Mouse (Mus musculus): ENCODE data around the gene Hmcn1. TPM values are rescaled to one million over a fixed set of nuclear protein-coding genes. Genes with fewer than 3 reads are reported as not detected.

Hmcn1 gene
- total RNA-seq (2015; ENCODE audit: low replicate concordance) (not detected in 2 replicates), total RNA-seq (2017; ENCODE audit: low replicate concordance) (not detected in 2 replicates)

- ATAC-seq (replicated peaks; ENCODE audit: low FRiP score, poor library complexity, severe bottlenecking), result no peak
Observed at GRCm38 (mm10) chr1:150993162-150994064, at the start of gene Hmcn1. Gene Hmcn1, minus strand, starts transcription at chr1:150993435.

DNA sequence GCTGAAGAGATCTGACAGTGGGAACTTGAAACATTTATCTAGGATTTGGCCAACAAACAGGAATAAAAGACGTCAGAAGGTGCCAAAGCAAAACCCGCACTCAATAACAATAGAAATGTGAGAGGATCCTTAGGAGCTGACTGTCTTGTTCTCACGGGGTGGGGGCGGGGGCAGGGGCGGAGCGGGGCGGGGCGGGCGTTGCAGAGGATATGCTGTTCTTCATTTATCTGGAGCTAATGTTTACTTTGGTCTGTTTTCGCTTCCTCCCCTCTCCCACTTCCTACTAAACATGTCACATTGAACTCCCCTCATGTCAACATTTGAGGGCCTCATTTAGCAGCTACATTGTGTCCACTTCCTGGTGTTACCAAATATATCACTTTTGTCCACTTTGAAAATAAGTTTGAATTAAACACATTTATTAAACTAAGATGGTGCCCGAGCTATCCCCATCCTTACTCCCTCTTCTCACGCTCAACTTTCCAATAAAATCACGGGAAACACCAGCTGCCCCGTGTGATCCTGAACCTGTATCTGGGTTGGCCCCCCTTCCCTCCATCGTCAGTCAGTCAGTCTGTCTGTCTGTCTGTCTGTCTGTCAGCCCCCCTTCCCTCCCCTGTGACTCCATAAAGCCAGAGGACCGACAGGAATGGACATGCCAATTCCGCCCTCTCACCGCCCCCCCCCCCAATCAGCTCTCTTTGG is 47.9 kb upstream of the Hmcn1 start:
- ATAC-seq (replicated peaks; ENCODE audit: low FRiP score, poor library complexity, severe bottlenecking), result no peak

GRCm38 (mm10) chr1:151040290-151040689 is 47.1 kb upstream of the Hmcn1 start:
- no peak for ATAC-seq (replicated peaks; ENCODE audit: low FRiP score, poor library complexity, severe bottlenecking)

DNA sequence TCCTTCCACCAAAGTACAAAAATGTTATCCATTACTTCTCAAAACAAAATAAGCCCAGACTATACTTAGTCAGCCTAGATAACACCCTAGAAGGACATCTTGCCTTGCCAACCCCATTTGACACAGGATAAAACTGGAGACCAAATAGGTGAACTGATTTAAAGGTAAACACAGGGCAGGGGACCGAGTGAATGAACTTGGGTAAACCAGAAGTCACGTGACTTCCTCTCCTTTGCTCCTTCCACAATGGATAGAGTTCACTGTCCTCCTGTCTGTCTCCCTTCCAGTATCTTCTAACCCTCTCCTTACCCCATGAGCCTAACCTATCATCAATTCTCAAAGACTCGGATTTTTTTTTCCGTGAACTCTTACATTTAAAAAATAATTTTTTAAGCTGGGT is 46.0 kb upstream of the Hmcn1 start:
- no peak for ATAC-seq (replicated peaks; ENCODE audit: low FRiP score, poor library complexity, severe bottlenecking)

DNA sequence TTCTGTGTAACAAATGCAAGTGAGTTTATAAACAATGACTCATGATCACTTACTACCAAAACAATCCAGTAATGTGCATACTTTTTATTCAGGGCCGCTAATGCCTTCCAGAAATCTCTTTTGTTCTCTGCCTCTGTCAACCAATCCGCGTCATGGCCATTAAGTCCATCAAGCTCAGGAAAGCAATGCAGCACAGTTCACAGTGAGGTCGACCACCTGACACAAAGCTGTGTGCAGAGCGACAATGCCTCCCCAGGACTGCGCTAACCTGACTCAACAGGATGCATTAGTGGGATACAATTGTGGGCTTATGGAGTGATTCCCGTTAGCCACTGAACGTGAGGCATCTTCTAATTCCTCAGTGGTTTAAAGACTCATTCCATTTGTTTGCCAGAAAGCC is 45.3 kb upstream of the Hmcn1 start:
- no peak for ATAC-seq (replicated peaks; ENCODE audit: low FRiP score, poor library complexity, severe bottlenecking)

DNA sequence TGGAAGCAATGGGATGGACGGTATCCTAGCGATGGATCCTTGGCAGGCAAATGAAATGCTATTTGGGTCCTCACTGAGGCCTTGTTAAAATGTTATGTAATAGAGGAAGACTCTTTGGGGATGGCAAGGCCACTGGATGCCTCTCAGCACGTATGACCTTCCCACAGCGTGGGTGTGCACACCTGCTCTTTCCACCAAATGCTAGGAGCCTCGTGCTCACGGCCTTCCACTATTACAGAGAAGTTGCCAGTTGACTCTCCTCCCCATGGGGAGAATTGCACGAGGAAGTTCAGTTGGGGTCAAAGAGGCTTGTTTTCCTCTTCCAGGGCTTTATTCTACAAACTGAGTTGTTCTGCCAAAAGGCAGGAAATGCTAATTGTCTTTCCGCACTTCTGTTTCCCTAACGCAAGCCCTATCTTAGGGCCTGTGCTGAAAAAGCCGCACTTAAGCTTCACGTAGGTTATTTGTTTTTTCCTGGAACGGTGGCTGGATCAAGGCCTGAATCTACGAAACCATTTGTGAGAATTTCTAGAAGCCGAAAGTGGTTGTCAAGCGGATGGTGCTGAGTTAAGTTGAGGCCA is 43.3 kb upstream of the Hmcn1 start:
- no peak for ATAC-seq (replicated peaks; ENCODE audit: low FRiP score, poor library complexity, severe bottlenecking)

DNA sequence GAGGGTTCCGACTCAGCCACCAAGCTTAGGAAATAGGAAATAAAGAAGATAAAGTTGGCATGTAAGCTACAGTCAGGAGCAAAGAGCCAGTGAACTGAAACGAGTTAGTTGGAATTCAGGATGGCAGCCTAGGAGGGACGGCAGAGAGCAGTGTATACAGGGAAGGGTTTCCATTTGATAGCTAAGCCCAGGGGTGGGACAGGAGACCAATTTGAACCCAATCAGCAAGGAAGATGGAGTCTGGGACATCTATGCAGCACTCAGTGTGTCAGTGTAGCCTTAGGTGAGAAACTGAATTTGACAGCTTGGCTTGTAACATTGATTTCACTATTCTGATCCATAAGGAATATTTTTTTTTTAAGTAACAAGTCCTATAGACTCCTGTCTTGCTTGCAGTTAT is 42.5 kb upstream of the Hmcn1 start:
- ATAC-seq (replicated peaks; ENCODE audit: low FRiP score, poor library complexity, severe bottlenecking), result 0 out of 2 replicates have a peak, but pooled peaks have one; percentile 22

DNA sequence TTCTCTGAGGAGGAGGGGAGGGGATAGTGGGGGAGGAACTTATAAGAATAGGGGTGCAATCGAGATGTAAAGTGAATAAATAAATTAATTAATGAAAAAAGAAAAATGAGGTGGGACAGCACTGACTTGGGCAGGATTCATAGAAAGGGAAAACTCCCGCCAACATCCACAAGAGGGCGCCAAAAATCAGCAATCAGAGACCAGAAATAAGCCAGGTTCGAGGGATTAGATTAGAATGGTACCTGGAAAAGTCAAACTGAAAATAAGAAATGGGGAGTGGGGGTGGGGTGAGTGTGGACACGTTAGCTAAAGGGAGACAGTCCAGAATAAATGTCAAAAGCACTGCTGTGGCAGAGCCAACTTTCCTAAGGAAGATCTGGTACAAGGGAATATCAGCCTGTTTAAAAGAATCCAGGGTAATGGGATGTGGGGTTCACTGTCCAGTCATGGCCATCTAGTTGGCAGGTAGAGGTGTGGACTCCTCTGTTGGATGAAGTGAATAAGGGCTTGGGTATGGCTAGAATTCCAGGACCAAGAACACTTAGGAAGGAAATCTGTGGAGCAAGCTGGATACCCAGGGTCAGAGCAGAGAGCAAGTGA is 41.9 kb upstream of the Hmcn1 start:
- ATAC-seq (replicated peaks; ENCODE audit: low FRiP score, poor library complexity, severe bottlenecking), result peak; percentile 78

DNA sequence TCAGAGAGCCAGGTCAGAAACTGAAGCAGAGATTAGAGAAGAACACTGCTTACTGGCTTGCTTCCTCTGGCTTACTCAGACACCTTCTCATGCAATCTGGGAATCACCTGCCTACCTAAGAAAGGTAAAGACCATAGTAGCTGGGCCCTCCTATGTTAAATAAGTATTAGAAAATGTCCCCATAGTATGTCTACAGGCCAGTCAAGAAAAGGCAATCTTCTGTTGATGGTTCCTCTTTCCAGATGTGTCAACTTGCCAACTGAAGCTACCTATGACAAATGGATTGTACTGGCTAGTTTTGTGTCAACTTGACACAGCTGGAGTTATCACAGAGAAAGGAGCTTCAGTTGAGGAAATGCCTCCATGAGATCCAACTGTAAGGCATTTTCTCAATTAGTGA is 40.1 kb upstream of the Hmcn1 start:
- ATAC-seq (replicated peaks; ENCODE audit: low FRiP score, poor library complexity, severe bottlenecking), result no peak

DNA sequence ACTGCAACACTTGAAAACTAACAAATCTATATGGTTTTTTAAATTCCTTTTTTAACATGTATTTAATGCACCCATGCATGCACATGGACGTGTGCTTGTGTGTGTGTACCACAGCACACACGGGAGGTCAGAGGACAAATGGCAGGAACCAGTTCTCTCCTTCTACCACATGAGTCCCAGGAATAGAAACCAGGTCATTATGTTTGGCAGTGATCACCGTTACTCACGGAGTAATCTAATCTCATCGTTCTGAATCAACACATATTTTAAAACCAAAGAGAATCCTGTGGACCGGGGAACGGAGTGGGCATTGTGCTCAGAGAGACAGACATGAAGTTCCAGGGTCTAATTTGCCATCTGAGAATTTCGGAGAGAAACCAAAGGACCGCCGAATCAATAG is 38.3 kb upstream of the Hmcn1 start:
- no peak for ATAC-seq (replicated peaks; ENCODE audit: low FRiP score, poor library complexity, severe bottlenecking)

- ATAC-seq (replicated peaks; ENCODE audit: low FRiP score, poor library complexity, severe bottlenecking), result no peak
Observed at GRCm38 (mm10) chr1:151031086-151031485, 37.9 kb upstream of the Hmcn1 start.

DNA sequence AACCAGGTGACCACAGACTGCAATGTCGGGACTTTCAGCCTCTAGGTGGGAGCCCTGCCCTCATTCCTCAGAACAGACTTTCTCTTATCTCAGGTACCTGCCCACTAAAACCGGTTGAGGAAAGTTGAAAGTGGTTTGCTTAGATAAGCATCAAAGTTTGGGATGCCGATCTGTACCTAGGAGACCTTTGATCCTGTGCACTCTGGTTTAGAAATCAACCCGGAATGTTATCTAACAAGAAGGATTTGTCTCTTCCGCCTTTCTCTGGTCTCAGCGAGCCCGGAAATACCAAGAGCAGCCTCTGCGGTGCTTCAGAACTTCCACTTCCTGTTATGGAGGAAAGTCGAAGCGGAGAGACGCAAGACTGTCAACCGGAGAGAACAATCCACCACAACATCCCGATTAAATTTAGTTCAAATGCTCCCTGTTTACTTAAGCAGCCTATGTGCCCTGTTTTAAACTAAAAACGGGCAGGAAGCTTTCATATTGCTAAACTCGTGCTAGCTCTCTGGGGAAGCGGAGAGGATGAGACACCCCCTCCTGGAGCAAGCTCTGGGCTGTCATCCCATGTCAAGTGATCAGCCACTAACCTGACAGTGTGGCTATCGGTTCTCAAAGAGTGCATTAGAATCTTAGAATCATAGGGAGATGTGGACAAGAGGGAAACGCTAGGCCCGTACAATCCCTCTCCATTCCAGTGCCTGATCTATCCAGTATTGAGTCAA is 32.0 kb upstream of the Hmcn1 start:
- ATAC-seq (replicated peaks; ENCODE audit: low FRiP score, poor library complexity, severe bottlenecking), result no peak

GRCm38 (mm10) chr1:151019273-151019890 is 26.1 kb upstream of the Hmcn1 start:
- ATAC-seq (replicated peaks; ENCODE audit: low FRiP score, poor library complexity, severe bottlenecking), result no peak

GRCm38 (mm10) chr1:151011056-151011455 is 17.8 kb upstream of the Hmcn1 start:
- ATAC-seq (replicated peaks; ENCODE audit: low FRiP score, poor library complexity, severe bottlenecking), result peak; percentile 71

GRCm38 (mm10) chr1:151009115-151009797 is 16.0 kb upstream of the Hmcn1 start:
- peak; percentile 75; the same call in 1 of the 2 replicates for ATAC-seq (replicated peaks; ENCODE audit: low FRiP score, poor library complexity, severe bottlenecking)

GRCm38 (mm10) chr1:151007747-151008146 is 14.5 kb upstream of the Hmcn1 start:
- ATAC-seq (replicated peaks; ENCODE audit: low FRiP score, poor library complexity, severe bottlenecking), result no peak

DNA sequence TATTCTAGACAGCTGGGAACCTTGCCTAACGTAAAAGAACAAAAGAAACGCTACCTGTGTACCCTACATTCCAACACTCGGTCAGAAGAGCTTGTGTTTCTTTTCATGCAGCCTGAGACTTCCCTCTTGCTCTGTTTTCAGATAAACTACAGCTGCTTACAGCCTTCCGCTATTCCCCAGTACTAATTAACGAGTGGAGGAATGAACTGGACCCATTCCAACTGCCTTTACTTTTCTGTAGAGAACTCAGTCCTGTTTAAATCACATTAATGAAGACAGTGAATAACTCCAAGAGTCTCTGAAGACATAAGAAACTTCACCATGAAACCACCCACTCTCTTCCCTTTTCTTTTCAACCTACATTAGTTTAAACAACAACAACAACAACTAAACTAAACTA is 10.8 kb upstream of the Hmcn1 start:
- ATAC-seq (replicated peaks; ENCODE audit: low FRiP score, poor library complexity, severe bottlenecking), result no peak

DNA sequence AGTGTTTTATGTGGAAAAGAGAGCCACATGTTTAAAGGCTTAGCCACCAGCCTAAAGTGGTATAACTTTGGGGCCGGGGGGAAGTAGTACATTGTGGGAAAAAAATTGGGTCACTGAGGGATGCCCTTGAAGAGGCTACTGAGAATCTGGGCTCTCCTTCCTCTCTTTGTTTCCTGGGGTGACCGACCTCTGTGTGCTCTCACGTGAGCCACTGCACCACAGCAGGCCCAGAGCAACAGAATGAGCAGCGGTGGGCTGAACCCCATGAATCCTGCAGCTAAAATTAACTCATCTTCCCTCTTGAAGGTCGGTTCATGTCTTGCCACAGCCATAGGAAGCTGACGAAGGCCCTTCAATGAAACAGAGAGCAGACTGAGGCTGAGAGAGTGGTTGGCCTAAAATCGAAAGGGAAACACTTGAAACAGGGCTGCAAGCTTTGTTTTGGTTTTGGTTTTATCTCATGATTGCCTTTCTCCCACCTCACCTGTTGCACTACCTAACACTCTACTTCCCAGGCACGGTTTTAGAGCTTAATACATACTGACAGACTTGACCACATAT is 8.7 kb upstream of the Hmcn1 start:
- no peak for ATAC-seq (replicated peaks; ENCODE audit: low FRiP score, poor library complexity, severe bottlenecking)

Measured in erythroblast, adult 5-6 weeks (primary cell).